Mouse (Mus musculus) intestine, postnatal 0 days (tissue): Measurements from ENCODE around the gene Klhdc7b. TPM values are rescaled to one million over a fixed set of nuclear protein-coding genes. Genes with fewer than 3 reads are reported as not detected.

Source experiments
- ATAC-seq: fragments of 200-750 bp; cut with Nextera tagmentation; 2 replicates; pipeline ENCODE4 v1.8.0; 2017; ENCODE audit warnings: mild to moderate bottlenecking, moderate TSS enrichment, moderate library complexity
- H3K27ac ChIP-seq: fragments of 300-500 bp; sonication (generic); 2 replicates; pipeline ENCODE4 v1.5.1; 2014; ENCODE audit warnings: mild to moderate bottlenecking, low read depth, low read length, moderate library complexity
- H3K27me3 ChIP-seq: fragments of 300-500 bp; sonication (generic); replicated peaks from 2 replicates; pipeline ENCODE4 v1.6.1; 2014; ENCODE audit warnings: low read length, mixed read lengths; ENCODE audit not compliant: control insufficient read depth, insufficient read depth
- H3K36me3 ChIP-seq: fragments of 300-500 bp; sonication (generic); 2 replicates; pipeline ENCODE4 v1.6.1; 2014; ENCODE audit warnings: mild to moderate bottlenecking, moderate library complexity; ENCODE audit not compliant: control insufficient read depth, insufficient read depth
- H3K4me1 ChIP-seq: fragments of 300-500 bp; sonication (generic); replicated peaks from 2 replicates; pipeline ENCODE4 v1.6.1; 2014; ENCODE audit warnings: antibody characterized with exemption, low read length, mixed read lengths; ENCODE audit not compliant: control insufficient read depth, insufficient read depth
- H3K4me2 ChIP-seq: fragments of 300-500 bp; sonication (generic); replicated peaks from 2 replicates; pipeline ENCODE4 v1.6.1; 2014; ENCODE audit warnings: low read depth, mild to moderate bottlenecking, moderate library complexity
- H3K4me3 ChIP-seq: fragments of 300-500 bp; sonication (generic); 2 replicates; pipeline ENCODE4 v1.5.1; 2014; ENCODE audit warnings: low read depth, low read length
- H3K9ac ChIP-seq: fragments of 300-500 bp; sonication (generic); 2 replicates; pipeline ENCODE4 v1.6.1; 2014; ENCODE audit warnings: mild to moderate bottlenecking, low read depth, low read length
- H3K9me3 ChIP-seq: fragments of 300-500 bp; sonication (generic); 2 replicates; pipeline ENCODE4 v1.6.1; 2016; ENCODE audit warnings: mixed run types; ENCODE audit not compliant: control insufficient read depth
- CTCF ChIP-seq: sonication (generic); IDR thresholded peaks from 2 replicates; pipeline ENCODE4 v1.5.1; 2016; ENCODE audit warnings: low read depth, mild to moderate bottlenecking, control low read depth, antibody characterized with exemption, moderate library complexity
- WGBS: fragments of 180-500 bp; shearing (Covaris S2); extraction: QIAGEN DNeasy Blood & Tissue Kit; methylation state at CpG from one replicate; pipeline ENCODE4 v1.1.7; 2014; 5-methylcytosine and 5-hydroxymethylcytosine counted together
- polyA plus RNA-seq: library from polyadenylated mRNA; unstranded; fragments of >200 nt; fragmentation: Nextera tagmentation; extraction: Ambion mirVana; gene quantifications from 2 replicates; pipeline ENCODE4 v1.2.1, GENCODE M21; 2015

Gene Klhdc7b
- polyA plus RNA-seq, 1 experiment from 2014 or later = not detected

- no peak for ATAC-seq
- no peaks in the 10 kb centered on the region for H3K27me3 ChIP-seq
Observed at GRCm38 (mm10) chr15:89415282-89415681, 30.6 kb downstream of the Klhdc7b start.

GRCm38 (mm10) chr15:89421938-89422337 lies 37.2 kb downstream of the Klhdc7b start:
- Histone ChIP-seq H3K4me1 (no peaks in the 10 kb centered on the region), H3K4me2 (no peak overlapping the region), H3K27ac (no peak overlapping the region), H3K9me3 (no peaks in the 10 kb centered on the region), H3K36me3 (peaks cover 39% of the 10 kb centered on the region), H3K4me3 (no peak overlapping the region), H3K9ac (no peak overlapping the region), H3K27me3 (no peaks in the 10 kb centered on the region)
- TF ChIP-seq CTCF = no peak
- no peak for ATAC-seq
- 92% methylated on average over 9 of the region's 9 CpGs for WGBS

More at GRCm38 (mm10) chr15:89415282-89415681, 30.6 kb downstream of the Klhdc7b start:
- H3K9me3 ChIP-seq = no peaks in the 10 kb centered on the region
- H3K27ac ChIP-seq = no peak overlapping the region
- H3K4me1 ChIP-seq = no peaks in the 10 kb centered on the region
- H3K4me3 ChIP-seq = no peak overlapping the region
- TF ChIP-seq CTCF = no peak
- 89% methylated on average over 8 of the region's 8 CpGs for WGBS
- no peak overlapping the region for H3K9ac ChIP-seq
- peaks cover 18% of the 10 kb centered on the region for H3K36me3 ChIP-seq
- no peak overlapping the region for H3K4me2 ChIP-seq

- Histone ChIP-seq H3K4me1 (0 out of 2 replicates have a peak, but pooled peaks cover 8% of the 10 kb centered on the region), H3K4me3 (no peak overlapping the region), H3K4me2 (no peak overlapping the region), H3K27me3 (no peaks in the 10 kb centered on the region), H3K9ac (no peak overlapping the region), H3K36me3 (peaks cover 36% of the 10 kb centered on the region), H3K9me3 (no peaks in the 10 kb centered on the region), H3K27ac (no peak overlapping the region)
- no peak for TF ChIP-seq CTCF
- ATAC-seq = no peak
- 82% methylated on average over 8 of the region's 8 CpGs for WGBS
Observed at GRCm38 (mm10) chr15:89424621-89425020, 39.9 kb downstream of the Klhdc7b start.

- no peak within 1 kb of the TSS for H3K27ac ChIP-seq
- H3K36me3 ChIP-seq = peaks cover 29% of the 10 kb centered on the region
- no peak for TF ChIP-seq CTCF
- WGBS = 48% methylated on average over 6 of the region's 6 CpGs
- no peak within 1 kb of the TSS for H3K4me3 ChIP-seq
- 0 out of 2 replicates have a peak, but pooled peaks cover 8% of the 10 kb centered on the region for H3K4me1 ChIP-seq
- no peaks in the 10 kb centered on the region for H3K27me3 ChIP-seq
- H3K9me3 ChIP-seq = no peaks in the 10 kb centered on the region
- no peak within 1 kb of the TSS for H3K4me2 ChIP-seq
- ATAC-seq = no peak
- H3K9ac ChIP-seq = no peak within 1 kb of the TSS
Observed at GRCm38 (mm10) chr15:89425711-89426121, 41.0 kb downstream of the Klhdc7b start, which contains the start of gene Cpt1b. TSS of gene Cpt1b (minus strand) at chr15:89425863.

GRCm38 (mm10) chr15:89426716-89427115 lies 42.0 kb downstream of the Klhdc7b start:
- Histone ChIP-seq H3K9me3 (no peaks in the 10 kb centered on the region), H3K4me3 (no peak overlapping the region)

GRCm38 (mm10) chr15:89428136-89428790 lies 43.5 kb downstream of the Klhdc7b start:
- peak overlapping the region; percentile 83; the same call in 1 of the 2 replicates for H3K9ac ChIP-seq

More at GRCm38 (mm10) chr15:89426716-89427115, 42.0 kb downstream of the Klhdc7b start:
- H3K4me1 ChIP-seq = peaks cover 8% of the 10 kb centered on the region; the same call in 1 of the 2 replicates
- H3K36me3 ChIP-seq = peaks cover 29% of the 10 kb centered on the region
- no peak overlapping the region for H3K4me2 ChIP-seq
- 97% methylated on average over 10 of the region's 10 CpGs for WGBS
- TF ChIP-seq CTCF = no peak
- ATAC-seq = no peak
- no peak overlapping the region for H3K9ac ChIP-seq
- no peaks in the 10 kb centered on the region for H3K27me3 ChIP-seq
- H3K27ac ChIP-seq = no peak overlapping the region

More at GRCm38 (mm10) chr15:89428136-89428790, 43.5 kb downstream of the Klhdc7b start:
- H3K27ac ChIP-seq = no peak overlapping the region
- no peak for TF ChIP-seq CTCF
- no peaks in the 10 kb centered on the region for H3K9me3 ChIP-seq
- WGBS = 86% methylated on average over 19 of the region's 19 CpGs
- H3K4me3 ChIP-seq = peak overlapping the region; percentile 82
- peaks cover 8% of the 10 kb centered on the region; the same call in 1 of the 2 replicates for H3K4me1 ChIP-seq
- H3K4me2 ChIP-seq = peak overlapping the region; percentile 94
- H3K27me3 ChIP-seq = no peaks in the 10 kb centered on the region
- ATAC-seq = no peak
- H3K36me3 ChIP-seq = peaks cover 29% of the 10 kb centered on the region
